ENCODE assay signal across 27 mouse cellular contexts in genomic region chr4:131950657-131951056, GRCm38 (mm10). TPM values are rescaled to one million over a fixed set of nuclear protein-coding genes. Genes with fewer than 3 reads are reported as not detected.
A peak's percentile ranks its signal among the peaks of the same experiment; 100 is the strongest.
DNase-seq lines count a peak whose midpoint lies in the region; ATAC-seq lines count a peak whose summit lies in the region.
"Had no signal": no experiment of that assay in that cellular context is flagged by ENCODE, and none has a peak within 500 bp of the region (broad histone marks: within the 10 kb centered on the region; RNA-seq: fewer than 3 reads in every experiment).

No protein-coding gene starts in this region.

- no peak overlapping the region for H3K9ac ChIP-seq in heart, embryonic 12.5 days
- H3K9ac ChIP-seq in midbrain, embryonic 12.5 days (replicated peaks) = no peak overlapping the region
- H3K9ac ChIP-seq in midbrain, embryonic 14.5 days (replicated peaks; ENCODE audit: low read length) = no peak overlapping the region
- H3K9ac ChIP-seq: heart, embryonic 15.5 days; hindbrain, embryonic 12.5 days; liver, embryonic 13.5 days had no signal

- peaks cover 3% of the 10 kb centered on the region; the same call in 1 of the 2 replicates for H3K9me3 ChIP-seq in heart, embryonic 12.5 days (replicated peaks)
- no peaks in the 10 kb centered on the region for H3K9me3 ChIP-seq in midbrain, embryonic 12.5 days
- H3K9me3 ChIP-seq in midbrain, embryonic 14.5 days (ENCODE audit: control insufficient read depth, low read length) = no peaks in the 10 kb centered on the region
- H3K9me3 ChIP-seq: embryonic facial prominence, embryonic 10.5 days; G1E; heart, embryonic 15.5 days; hindbrain, embryonic 12.5 days; liver, embryonic 13.5 days had no signal

- H3K27ac ChIP-seq in heart, embryonic 12.5 days (ENCODE audit: poor library complexity, severe bottlenecking) = 0 out of 2 replicates have a peak overlapping the region, but pooled peaks have one; percentile 6
- 0 out of 2 replicates have a peak overlapping the region, but pooled peaks have one; percentile 30 for H3K27ac ChIP-seq in midbrain, embryonic 12.5 days (replicated peaks)
- H3K27ac ChIP-seq in midbrain, embryonic 14.5 days (replicated peaks; ENCODE audit: low read depth, low read length) = no peak overlapping the region
- H3K27ac ChIP-seq: embryonic facial prominence, embryonic 10.5 days; heart, embryonic 15.5 days; hindbrain, embryonic 12.5 days; kidney, postnatal 0 days; left cerebral cortex, adult 2 months; liver, embryonic 13.5 days had no signal

- H3K27me3 ChIP-seq in heart, embryonic 12.5 days (replicated peaks) = no peaks in the 10 kb centered on the region
- H3K27me3 ChIP-seq in midbrain, embryonic 12.5 days = no peaks in the 10 kb centered on the region
- no peaks in the 10 kb centered on the region for H3K27me3 ChIP-seq in midbrain, embryonic 14.5 days (ENCODE audit: control insufficient read depth, insufficient read depth, low read length)
- H3K27me3 ChIP-seq: heart, embryonic 15.5 days; hindbrain, embryonic 12.5 days; liver, embryonic 13.5 days; Patski had no signal

- H3K4me2 ChIP-seq in heart, embryonic 12.5 days = no peak overlapping the region
- no peak overlapping the region for H3K4me2 ChIP-seq in midbrain, embryonic 12.5 days (replicated peaks)
- H3K4me2 ChIP-seq in midbrain, embryonic 14.5 days (ENCODE audit: low read length) = no peak overlapping the region
- H3K4me2 ChIP-seq: heart, embryonic 15.5 days; hindbrain, embryonic 12.5 days; liver, embryonic 13.5 days had no signal

- WGBS in heart, embryonic 12.5 days = 61% methylated on average over 8 of the region's 8 CpGs
- WGBS in midbrain, embryonic 12.5 days = 27% methylated on average over 8 of the region's 8 CpGs
- WGBS in midbrain, embryonic 14.5 days = 16% methylated on average over 8 of the region's 8 CpGs

- H3K4me1 ChIP-seq in heart, embryonic 12.5 days (replicated peaks) = peaks cover 8% of the 10 kb centered on the region
- peaks cover 26% of the 10 kb centered on the region for H3K4me1 ChIP-seq in midbrain, embryonic 12.5 days
- 0 out of 2 replicates have a peak, but pooled peaks cover 6% of the 10 kb centered on the region for H3K4me1 ChIP-seq in midbrain, embryonic 14.5 days (ENCODE audit: control insufficient read depth, insufficient read depth, low read length)
- H3K4me1 ChIP-seq: liver, embryonic 13.5 days had no signal

- no peak for DNase-seq in heart, postnatal 36 days
- no peak for DNase-seq in midbrain, embryonic 14.5 days
- peak; percentile 27 for DNase-seq in R1 (ENCODE audit: low read depth, low spot score)
- DNase-seq in embryo, embryonic 11 days = peak; percentile 16
- no peak for DNase-seq in spleen, postnatal 14 days (ENCODE audit: low spot score in 2 of 2)
- DNase-seq: adrenal gland, adult 8-10 months; cerebellum, adult 18-20 months; cerebellum, postnatal 25 days; gastrocnemius, postnatal 36 days; kidney, adult 2 months; liver, embryonic 13.5 days; lung, adult 2 months; lung, postnatal 14 days; right cerebral cortex, adult 18-20 months; thymus, postnatal 14 days had no signal

- H3K36me3 ChIP-seq in heart, embryonic 12.5 days = peaks cover 22% of the 10 kb centered on the region
- peaks cover 24% of the 10 kb centered on the region for H3K36me3 ChIP-seq in midbrain, embryonic 12.5 days
- peaks cover 30% of the 10 kb centered on the region for H3K36me3 ChIP-seq in midbrain, embryonic 14.5 days (ENCODE audit: control insufficient read depth, insufficient read depth, low read length)

- intact Hi-C loops in heart, postnatal 36 days (cut with DNase I) = no loop called here

- no peak overlapping the region for H3K4me3 ChIP-seq in heart, embryonic 12.5 days
- no peak overlapping the region for H3K4me3 ChIP-seq in midbrain, embryonic 12.5 days
- no peak overlapping the region for H3K4me3 ChIP-seq in midbrain, embryonic 14.5 days (replicated peaks; ENCODE audit: low read depth, low read length)
- H3K4me3 ChIP-seq: embryonic facial prominence, embryonic 10.5 days; heart, embryonic 15.5 days; hindbrain, embryonic 12.5 days; left cerebral cortex, adult 2 months; liver, embryonic 13.5 days had no signal

- ATAC-seq in heart, embryonic 12.5 days (ENCODE audit: insufficient number of reproducible peaks, low FRiP score) = no peak
- no peak for ATAC-seq in midbrain, embryonic 12.5 days (ENCODE audit: low FRiP score, low read depth)
- no peak for ATAC-seq in midbrain, embryonic 14.5 days (ENCODE audit: low FRiP score, low TSS enrichment)
- ATAC-seq: activated CD4-positive, CD25-positive, alpha-beta regulatory T cell, adult 4 months; inflammation-experienced regulatory T-cells, adult 6 months; Patski had no signal

RNA-seq across cellular contexts. Expression of gene Tmem200b, which starts 29.1 kb away (rescaled TPM):
- 6.9 and 8.2 TPM in 2 replicates for polyA plus RNA-seq in heart, embryonic 12.5 days (2016; fragmentation: Nextera tagmentation; extraction: Ambion mirVana)
- 1 to 10 TPM; 6.5 to 8.6 TPM for total RNA-seq in heart, postnatal 36 days (2021)
- 0.64 and 0.99 TPM in 2 replicates for polyA plus RNA-seq in midbrain, embryonic 12.5 days (2016; fragmentation: Nextera tagmentation; extraction: Ambion mirVana)
- polyA plus RNA-seq in midbrain, embryonic 14.5 days (2014; fragmentation: Nextera tagmentation; extraction: Ambion mirVana) = not detected in 2 replicates
- total RNA-seq: megakaryocyte progenitor cell, adult 5-6 weeks had no signal
- polyA plus RNA-seq: activated CD4-positive, CD25-positive, alpha-beta regulatory T cell, adult 4 months; G1E; inflammation-experienced regulatory T-cells, adult 6 months; Patski had no signal

Comparison
In these comparisons a context has a peak if more than half of its experiments do, and no peak if none do; other contexts are left out.
1. DNase-seq: peak in R1 (single experiment) and embryo, embryonic 11 days (single experiment); none in heart, postnatal 36 days (0 of 2), midbrain, embryonic 14.5 days (single experiment) and spleen, postnatal 14 days (0 of 2).